Mouse (Mus musculus): Measurements from ENCODE around the gene Lcp2.
"Not testable (repeated sequence)": the region's sequence is repeated elsewhere in the genome, so short reads cannot be mapped to it uniquely, and the experiment has no call there.

Lcp2 gene

GRCm38 (mm10) chr11:34086164-34086751, 39.5 kb downstream of the Lcp2 start:
- DNase-seq (ENCODE audit: low read depth, low spot score), result no peak

GRCm38 (mm10) chr11:34087064-34087463, 40.3 kb downstream of the Lcp2 start:
- no peak for DNase-seq (ENCODE audit: low read depth, low spot score)

GRCm38 (mm10) chr11:34098422-34098821, 51.7 kb downstream of the Lcp2 start, which contains the start of gene 4930469K13Rik:
Gene 4930469K13Rik (minus strand): TSS chr11:34098554.
- DNase-seq (ENCODE audit: low read depth, low spot score), result peak; percentile 52

- DNase-seq (ENCODE audit: low read depth, low spot score), result peak; percentile 65
These were observed 55.1 kb downstream of the Lcp2 start for GRCm38 (mm10) chr11:34101827-34102226.

- no peak for DNase-seq (ENCODE audit: low read depth, low spot score)
These were observed 58.2 kb downstream of the Lcp2 start for GRCm38 (mm10) chr11:34104919-34105318.

GRCm38 (mm10) chr11:34109260-34109659, 62.5 kb downstream of the Lcp2 start:
- DNase-seq (ENCODE audit: low read depth, low spot score), result no peak

GRCm38 (mm10) chr11:34111940-34112339, 65.2 kb downstream of the Lcp2 start:
- DNase-seq (ENCODE audit: low read depth, low spot score), result peak; percentile 61

GRCm38 (mm10) chr11:34112781-34113380, 66.2 kb downstream of the Lcp2 start:
- peak; percentile 19 for DNase-seq (ENCODE audit: low read depth, low spot score)

- DNase-seq (ENCODE audit: low read depth, low spot score), result no peak
These were observed 67.0 kb downstream of the Lcp2 start for GRCm38 (mm10) chr11:34113760-34114159.

GRCm38 (mm10) chr11:34116572-34117135, 69.9 kb downstream of the Lcp2 start:
- peak; percentile 60 for DNase-seq (ENCODE audit: low read depth, low spot score)

GRCm38 (mm10) chr11:34117581-34117980, 70.9 kb downstream of the Lcp2 start:
- no peak for DNase-seq (ENCODE audit: low read depth, low spot score)

- DNase-seq (ENCODE audit: low read depth, low spot score), result no peak
These were observed 71.6 kb downstream of the Lcp2 start for GRCm38 (mm10) chr11:34118319-34118718.

- peak; percentile 42 for DNase-seq (ENCODE audit: low read depth, low spot score)
These were observed 76.4 kb downstream of the Lcp2 start for GRCm38 (mm10) chr11:34123147-34123546.

- DNase-seq (ENCODE audit: low read depth, low spot score), result no peak
These were observed 78.1 kb downstream of the Lcp2 start for GRCm38 (mm10) chr11:34124852-34125251.

- DNase-seq (ENCODE audit: low read depth, low spot score), result not testable (repeated sequence)
These were observed 79.0 kb downstream of the Lcp2 start for GRCm38 (mm10) chr11:34125727-34126126.

GRCm38 (mm10) chr11:34128412-34128811, 81.7 kb downstream of the Lcp2 start:
- no peak for DNase-seq (ENCODE audit: low read depth, low spot score)

GRCm38 (mm10) chr11:34139296-34139695, 92.6 kb downstream of the Lcp2 start:
- no peak for DNase-seq (ENCODE audit: low read depth, low spot score)
